Mouse (Mus musculus): Measurements from ENCODE around the gene 1600014C10Rik.
A peak's percentile ranks its signal among the peaks of the same experiment; 100 is the strongest.

The 1600014C10Rik gene

DNA sequence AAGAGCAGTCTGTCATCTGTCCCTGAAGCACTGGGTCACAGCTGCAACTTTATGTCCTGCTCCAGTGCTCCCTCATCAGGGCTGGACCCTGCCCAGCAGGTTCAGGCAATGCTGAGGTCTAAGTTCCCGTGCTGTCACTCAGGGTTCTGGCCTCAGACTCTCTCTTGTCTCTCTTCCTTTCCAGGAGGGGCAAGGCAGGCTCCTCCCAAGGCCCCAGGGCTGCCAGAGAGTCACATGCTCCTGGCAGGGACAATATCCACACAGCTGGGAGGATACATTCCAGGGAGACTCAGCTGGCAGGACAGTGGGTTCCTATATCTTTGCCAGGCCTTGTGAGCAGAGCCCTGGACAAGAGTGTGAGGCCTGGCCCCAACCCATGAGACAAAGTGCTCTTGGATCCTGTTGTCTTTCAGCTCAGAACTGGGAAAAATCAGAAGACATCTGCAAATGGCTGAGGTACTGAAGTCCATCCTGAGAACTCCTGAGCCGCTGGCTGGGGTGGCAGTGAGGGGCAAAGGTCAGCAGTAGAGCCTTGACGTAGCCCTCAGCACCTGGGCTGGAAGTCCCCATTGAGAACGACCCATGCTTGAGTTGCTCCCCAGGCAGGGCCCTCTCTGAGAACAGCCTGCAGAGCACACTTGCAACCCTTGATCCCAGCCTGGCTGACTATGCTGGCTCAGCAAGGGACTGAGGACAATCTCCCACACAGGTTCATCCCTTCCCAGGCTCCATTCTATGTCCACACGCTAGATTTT is 34.6 kb downstream of the 1600014C10Rik start:
- no peak for DNase-seq

DNA sequence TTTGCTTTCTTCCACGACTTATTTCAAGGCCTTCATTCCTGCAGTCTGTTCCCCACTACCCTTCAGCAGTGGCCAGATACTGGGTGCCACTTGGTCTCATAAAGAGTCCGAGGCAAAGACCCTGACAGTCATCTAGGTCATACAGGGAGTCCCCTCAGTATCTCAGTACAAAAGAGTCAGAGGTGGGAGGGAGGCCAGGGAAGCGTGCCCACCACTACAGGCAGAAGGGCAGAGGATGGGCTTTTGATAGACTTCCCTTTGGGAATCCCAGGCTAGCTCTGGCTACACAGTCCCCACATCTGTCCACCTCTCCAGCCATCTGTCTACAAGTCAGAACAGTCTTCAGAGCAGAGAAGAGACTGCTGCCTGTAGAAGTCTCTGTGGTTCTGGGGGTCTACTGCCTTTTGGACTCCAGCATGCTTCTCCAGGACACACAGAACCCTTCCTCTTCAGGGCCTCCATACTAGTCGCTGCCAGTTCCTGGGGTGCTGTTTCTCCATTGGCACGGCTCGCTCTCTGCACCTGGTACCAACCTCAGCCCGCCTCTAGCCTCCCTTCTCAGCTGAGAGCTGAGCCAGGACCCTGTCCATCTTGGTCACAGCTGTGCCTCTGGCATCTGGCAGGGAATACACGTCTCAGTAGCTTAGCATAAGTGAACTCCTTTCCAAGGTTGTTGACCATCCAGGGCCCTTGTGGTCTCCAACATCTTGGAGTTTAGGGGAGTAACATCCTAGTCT is 35.8 kb downstream of the 1600014C10Rik start:
- DNase-seq: no peak

DNA sequence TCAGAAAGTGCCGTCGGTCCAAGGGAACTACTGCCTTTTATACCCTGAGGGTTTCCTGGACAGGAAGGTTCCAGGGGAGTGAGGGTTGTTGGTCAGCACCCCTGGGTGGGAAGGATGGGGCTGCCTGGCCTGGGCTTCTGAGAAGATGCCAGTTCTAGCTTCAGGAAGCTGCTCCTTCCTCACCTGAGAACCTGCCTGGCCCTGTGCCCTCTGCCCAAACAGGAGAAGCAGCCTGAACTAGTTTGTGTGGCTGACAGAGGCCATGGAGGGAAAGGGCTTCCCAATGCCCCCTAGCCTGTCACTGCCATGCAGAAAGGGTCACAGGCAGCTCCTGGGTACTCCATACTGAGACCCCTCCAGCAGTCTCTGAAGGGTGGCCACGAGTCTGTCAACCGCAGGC is 36.5 kb downstream of the 1600014C10Rik start:
- DNase-seq: no peak

DNA sequence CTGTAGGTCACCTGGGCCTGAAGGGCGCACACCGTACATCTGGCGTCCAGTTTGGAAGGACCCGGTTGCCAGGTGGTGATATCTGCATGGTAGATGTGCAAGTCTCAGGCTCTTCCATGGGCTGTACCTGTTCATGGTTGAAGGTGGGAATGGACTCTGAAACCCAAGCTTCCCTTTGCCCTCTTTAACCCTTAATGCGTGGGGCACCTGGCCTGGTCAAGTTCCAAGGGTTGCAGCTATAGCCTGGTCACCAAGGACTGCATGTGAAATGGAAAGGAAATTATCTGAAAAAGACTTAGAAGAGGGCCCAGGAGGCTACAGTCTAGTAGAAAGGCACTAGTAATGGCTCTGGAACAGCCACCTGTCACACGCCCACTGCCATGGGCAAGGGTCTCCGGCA is 37.8 kb downstream of the 1600014C10Rik start:
- no peak for DNase-seq

DNA sequence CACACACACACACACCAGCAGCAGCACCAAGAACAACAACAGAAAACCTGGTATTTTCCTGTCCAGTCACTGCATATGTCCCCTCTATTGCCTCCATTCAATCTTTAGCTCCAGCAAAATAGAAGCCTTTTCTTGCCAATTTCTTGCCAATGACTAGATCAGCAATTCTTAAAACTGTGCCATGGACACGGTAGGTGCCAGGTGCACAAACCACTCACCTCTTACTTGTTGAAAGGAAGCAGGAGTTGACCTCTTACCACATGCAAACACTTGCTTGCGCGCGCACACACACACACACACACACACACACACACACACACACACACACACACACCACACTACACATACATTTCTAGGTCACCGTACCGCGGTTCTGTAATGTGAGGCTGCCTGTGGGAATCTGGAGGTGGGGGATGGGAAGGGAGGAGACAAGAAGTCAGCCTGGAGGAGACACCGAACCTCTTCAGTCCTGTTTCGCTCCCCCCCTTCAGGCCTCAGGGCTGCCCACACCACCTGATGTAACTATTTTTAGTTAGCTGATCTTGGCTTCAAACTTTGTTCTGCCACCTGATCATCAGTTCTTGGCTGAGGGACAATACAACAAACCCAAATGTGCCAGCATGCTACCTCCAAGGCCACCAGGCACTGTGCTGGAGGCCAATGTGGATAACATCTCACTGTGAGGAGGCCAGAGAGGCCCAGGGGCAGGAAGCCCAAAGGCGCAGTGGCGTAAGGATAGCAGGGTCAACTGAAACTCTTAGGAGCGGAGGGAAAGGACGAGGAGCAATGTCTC is 41.8 kb downstream of the 1600014C10Rik start:
- peak; percentile 46 to 71 for DNase-seq

DNA sequence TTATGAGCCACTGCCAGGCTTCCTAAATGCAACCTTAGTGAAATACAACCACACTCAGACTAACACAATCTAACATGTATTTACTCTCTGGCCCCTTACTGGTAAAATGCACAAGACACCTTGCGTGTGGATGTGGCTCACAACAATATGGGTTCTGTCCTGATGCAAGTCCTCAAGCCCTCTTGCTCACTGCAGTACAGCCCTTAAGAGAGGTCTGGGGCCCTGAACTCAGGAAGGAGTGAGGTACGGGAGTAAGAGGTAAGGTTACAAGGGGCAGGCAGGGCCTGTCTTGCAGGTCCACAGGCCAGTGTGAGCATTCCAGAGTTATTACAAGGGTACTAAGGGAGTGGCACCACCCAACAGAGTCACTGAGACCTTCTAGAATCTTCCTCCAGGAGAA is 43.2 kb downstream of the 1600014C10Rik start:
- DNase-seq: no peak

DNA sequence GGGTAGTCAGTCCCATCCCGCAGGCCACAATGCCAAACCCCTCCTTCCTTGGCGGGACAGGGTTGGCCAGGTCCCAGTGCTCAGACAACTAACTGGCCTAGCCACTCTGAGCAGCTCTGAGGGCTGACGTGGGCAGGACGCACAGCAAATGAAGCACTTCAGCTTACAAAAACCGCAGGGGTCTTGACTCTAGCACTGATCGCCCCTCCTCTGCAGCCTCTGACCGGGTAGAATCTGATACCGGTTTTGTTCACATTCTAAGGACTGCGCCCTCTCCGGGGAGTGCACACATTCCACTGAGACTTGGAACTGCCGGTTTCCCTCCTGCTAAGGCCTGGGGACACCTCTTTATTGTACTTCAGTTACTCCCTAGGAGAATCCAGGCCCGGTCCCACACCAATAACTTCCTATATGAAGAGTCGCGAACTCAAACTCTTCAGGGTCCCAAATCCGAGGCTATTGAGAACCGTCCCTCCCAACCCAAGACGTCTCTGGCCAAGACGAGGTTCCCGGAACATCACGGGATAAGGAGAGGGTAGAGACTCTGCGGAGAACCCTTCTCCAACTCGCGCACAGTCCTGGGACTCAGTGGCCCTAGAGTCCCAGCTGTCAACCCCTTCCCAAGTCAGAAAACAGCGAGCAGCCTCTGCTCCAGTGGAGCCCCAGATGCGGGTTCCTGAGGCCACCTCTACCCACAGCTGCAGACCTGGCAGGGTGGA is 44.3 kb downstream of the 1600014C10Rik start:
- peak; percentile 28 to 46 for DNase-seq

DNA sequence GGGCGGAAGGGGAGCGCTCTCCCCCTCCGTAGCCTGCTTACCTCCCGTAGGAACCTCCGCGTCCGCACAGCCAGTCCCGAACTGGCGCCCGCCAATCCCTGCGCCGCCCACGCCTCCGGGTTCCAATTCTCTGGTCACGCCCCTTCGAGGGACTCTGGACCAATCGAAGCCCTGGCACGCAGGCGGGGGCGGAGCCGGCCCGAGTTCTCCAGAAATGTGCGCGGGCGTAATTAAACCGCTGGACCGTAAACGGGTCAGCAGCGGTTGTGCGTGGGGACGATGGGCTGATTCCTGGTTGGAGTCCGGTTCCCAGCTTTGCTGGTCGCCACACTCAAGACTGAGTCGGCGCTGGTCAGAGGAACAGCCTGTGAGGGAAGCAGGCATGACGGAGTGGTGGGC is 44.9 kb downstream of the 1600014C10Rik start, which contains the start of gene Plekhf1:
Gene Plekhf1 (minus strand): TSS at position 117 of the 399 bp plus-strand sequence.
- peak; percentile 86 to 92 for DNase-seq

DNA sequence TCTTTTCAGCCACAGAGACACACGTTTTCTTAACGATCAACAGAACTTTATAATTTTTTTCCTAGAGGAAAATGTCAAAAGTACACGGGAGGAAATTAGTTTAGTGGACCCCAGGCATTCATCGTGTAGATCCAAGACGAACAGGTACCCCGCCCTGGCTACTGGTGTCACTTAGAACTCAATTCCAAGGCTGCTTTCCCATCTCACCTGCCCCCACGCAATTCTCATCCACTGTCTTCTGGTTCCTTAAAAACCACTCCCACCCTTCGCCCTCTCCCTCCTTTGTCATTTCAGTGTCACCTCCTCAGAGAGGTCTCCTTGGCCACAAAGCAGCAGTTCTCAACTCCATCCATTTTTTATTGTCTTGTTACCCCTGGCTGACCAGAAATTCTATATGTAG is 45.3 kb downstream of the 1600014C10Rik start:
- DNase-seq: no peak

DNA sequence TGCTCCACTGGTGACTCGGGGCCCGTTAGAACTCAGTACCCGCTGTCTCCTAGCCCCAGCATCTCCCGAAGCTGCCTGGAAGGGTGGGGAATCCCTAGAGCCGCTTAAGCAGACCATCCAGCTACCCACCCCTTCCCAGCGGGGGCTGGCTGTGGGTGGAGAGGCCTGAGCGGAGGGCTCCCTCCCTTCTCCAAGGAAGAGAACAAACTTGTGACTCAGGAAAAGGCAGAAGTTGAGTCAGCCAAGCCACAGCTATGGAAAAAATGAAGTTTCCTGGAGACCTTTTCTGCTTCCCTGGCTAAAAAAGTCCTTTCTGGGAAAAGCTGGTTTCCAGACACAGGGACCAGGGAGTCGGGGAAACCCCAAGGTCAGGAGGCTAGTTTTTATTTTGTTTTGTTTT is 47.3 kb downstream of the 1600014C10Rik start:
- no peak for DNase-seq

DNA sequence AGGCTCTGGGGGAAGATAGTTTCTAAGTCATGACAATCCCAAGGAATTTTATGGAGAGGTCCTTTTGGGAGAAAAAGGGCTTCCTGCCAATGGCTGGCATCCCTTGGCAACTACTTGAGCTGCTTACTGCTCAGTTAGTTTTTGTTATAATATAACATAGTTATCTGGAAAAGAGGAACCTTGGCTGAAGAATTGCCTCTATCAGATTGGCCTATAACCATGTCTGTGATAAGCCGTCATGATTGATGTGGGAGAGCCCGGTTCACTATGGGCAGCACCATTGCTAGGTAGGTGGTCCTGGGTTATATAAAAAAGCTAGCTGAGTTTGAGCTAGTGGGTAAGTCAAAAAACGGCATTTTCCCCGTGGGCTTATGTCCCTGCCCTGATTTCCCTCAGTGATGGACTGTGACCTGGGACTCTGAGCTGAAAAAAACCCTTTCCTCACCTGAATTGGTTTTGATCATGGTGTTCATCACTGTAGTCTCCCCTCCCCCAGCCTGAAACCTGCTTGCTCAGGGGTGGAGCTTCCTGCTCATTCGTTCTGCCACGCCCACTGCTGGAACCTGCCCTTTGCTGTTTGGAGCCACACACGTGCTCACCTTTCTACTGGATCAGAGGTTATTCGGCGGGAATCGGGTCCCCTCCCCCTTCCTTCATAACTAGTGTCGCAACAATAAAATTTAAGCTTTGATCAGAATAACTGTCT is 53.5 kb downstream of the 1600014C10Rik start:
- DNase-seq: no peak

DNA sequence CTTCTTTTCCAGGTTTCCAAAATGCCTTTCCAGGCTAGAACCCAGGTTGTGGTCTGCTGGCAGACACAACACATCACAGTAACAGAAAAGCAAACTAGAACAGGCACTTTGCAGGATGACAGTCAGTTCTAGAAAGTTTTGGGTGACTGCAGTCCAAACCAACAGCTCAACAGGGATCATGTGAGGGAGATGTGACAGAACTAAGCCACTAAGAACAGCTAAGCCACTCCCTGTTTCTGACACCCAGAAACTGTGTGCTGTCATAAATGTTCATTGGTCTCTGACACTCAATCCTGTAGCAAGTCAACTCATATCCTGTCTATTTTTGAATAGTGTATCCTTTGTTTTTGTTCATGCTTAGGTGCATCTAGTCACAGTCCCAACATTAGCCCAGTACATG is 54.1 kb downstream of the 1600014C10Rik start:
- no peak for DNase-seq

DNA sequence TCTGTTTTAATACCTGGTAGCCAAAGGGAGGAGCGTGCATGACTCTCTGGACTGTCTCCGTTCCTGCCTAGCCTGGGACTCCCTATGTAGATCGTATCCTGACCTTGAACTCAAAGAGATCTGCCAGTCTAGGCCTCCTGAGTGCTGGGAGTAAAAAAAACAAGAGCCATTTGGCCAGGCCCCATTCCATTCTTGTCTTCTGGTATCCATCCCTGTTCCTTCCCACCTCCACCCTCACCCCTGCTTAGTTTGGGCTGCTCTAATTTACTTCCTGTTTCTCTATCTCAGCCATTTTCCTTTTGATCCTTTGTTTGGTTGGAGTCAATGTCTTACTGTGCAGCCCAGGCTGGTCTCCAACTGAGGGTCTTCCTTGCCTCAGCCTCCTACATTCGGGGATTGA is 59.4 kb downstream of the 1600014C10Rik start:
- DNase-seq: no peak

Measured in thymus, postnatal 36 days (tissue).